Mouse (Mus musculus) small intestine, adult 2 months (tissue): ENCODE results near the gene Brd2.

Source experiments
- CTCF ChIP-seq: fragments of 200-500 bp; IDR thresholded peaks from 2 replicates; pipeline ENCODE4 v1.5.1; 2012; ENCODE audit warnings: low read depth, mild to moderate bottlenecking, control low read depth, inconsistent platforms, low read length, moderate library complexity, mixed read lengths; ENCODE audit not compliant: insufficient replicate concordance, insufficient read length; ENCODE audit errors: extremely low read depth
- POLR2A ChIP-seq: fragments of 200-500 bp; IDR thresholded peaks from 2 replicates; pipeline ENCODE4 v1.6.1; 2012; ENCODE audit warnings: low read depth, mild to moderate bottlenecking, control low read depth, inconsistent platforms, low read length, moderate library complexity

DNA sequence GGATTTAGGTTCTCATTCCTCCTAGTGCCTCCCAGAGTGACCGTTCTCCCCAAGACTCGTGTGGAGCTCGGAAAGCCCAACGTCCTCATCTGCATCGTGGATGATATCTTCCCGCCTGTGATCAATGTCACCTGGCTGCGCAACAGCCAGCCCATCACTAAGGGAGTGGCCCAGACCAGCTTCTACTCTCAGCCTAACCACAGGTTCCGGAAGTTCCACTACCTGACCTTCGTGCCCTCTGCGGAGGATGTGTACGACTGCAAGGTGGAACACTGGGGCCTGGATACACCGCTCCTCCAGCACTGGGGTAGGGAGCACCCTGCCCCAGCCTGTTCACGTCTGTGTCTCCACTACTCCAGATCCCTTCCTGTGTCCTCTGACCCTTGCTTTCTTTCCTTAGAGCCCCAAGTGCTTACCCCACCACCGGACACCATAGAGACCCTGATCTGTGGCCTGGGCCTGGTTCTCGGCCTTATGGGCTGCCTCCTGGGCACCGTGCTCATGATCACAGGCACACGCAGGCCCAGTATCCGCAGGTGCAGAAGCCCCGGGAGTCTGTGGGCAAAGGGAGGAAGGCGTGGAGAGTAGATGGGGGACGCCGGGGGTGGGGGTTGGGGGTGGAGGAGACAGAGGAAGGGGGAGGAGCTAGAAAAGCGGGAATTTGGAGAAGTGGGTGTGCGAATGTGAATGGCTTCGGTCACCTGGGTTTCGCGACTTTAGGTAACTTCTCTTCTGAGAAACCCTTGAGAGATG lies 28.0 kb downstream of the Brd2 start:
- TF ChIP-seq POLR2A (no peak), CTCF (no peak)
